Mouse (Mus musculus) heart, embryonic 16.5 days (tissue): Measurements from ENCODE around the gene Gm36864. TPM values are rescaled to one million over a fixed set of nuclear protein-coding genes. Genes with fewer than 3 reads are reported as not detected.

Source experiments
- ATAC-seq: fragments of 200-750 bp; cut with Nextera tagmentation; replicated peaks from 2 replicates; pipeline ENCODE4 v1.8.0; 2017; ENCODE audit warnings: moderate number of reproducible peaks; ENCODE audit not compliant: insufficient read depth, low FRiP score; ENCODE audit errors: extremely low read depth
- H3K27ac ChIP-seq: fragments of 300-500 bp; sonication (generic); 2 replicates; pipeline ENCODE4 v1.5.1; 2014; ENCODE audit warnings: mild to moderate bottlenecking, low read length, control low read depth, moderate library complexity
- H3K27me3 ChIP-seq: fragments of 300-500 bp; sonication (generic); 2 replicates; pipeline ENCODE4 v1.6.1; 2014; ENCODE audit warnings: low read length, mixed read lengths; ENCODE audit not compliant: control insufficient read depth, insufficient read depth
- H3K36me3 ChIP-seq: fragments of 300-500 bp; sonication (generic); 2 replicates; pipeline ENCODE4 v1.6.1; 2014; ENCODE audit not compliant: control insufficient read depth, insufficient read depth
- H3K4me1 ChIP-seq: fragments of 300-500 bp; sonication (generic); 2 replicates; pipeline ENCODE4 v1.6.1; 2014; ENCODE audit warnings: low read length, mixed read lengths; ENCODE audit not compliant: control insufficient read depth, insufficient read depth
- H3K4me2 ChIP-seq: fragments of 300-500 bp; sonication (generic); 2 replicates; pipeline ENCODE4 v1.6.1; 2014; ENCODE audit warnings: low read depth, mild to moderate bottlenecking, control low read depth, low read length
- H3K4me3 ChIP-seq: fragments of 300-500 bp; sonication (generic); 2 replicates; pipeline ENCODE4 v1.5.1; 2014; ENCODE audit warnings: mild to moderate bottlenecking, control low read depth, low read length
- H3K9ac ChIP-seq: fragments of 300-500 bp; sonication (generic); 2 replicates; pipeline ENCODE4 v1.6.1; 2014; ENCODE audit warnings: low read length, control low read depth
- H3K9me3 ChIP-seq: fragments of 300-500 bp; sonication (generic); replicated peaks from 2 replicates; pipeline ENCODE4 v1.6.1; 2016; ENCODE audit warnings: low read length; ENCODE audit not compliant: control insufficient read depth
- WGBS: fragments of 180-500 bp; shearing (Covaris S2); extraction: QIAGEN DNeasy Blood & Tissue Kit; methylation state at CpG from one replicate; pipeline ENCODE4 v1.1.7; 2014; 5-methylcytosine and 5-hydroxymethylcytosine counted together
- polyA plus RNA-seq: library from polyadenylated mRNA; unstranded; fragments of >200 nt; fragmentation: Nextera tagmentation; extraction: Ambion mirVana; gene quantifications from 2 replicates; pipeline ENCODE4 v1.2.1, GENCODE M21; 2015

Gene Gm36864
- polyA plus RNA-seq, 1 experiment from 2014 or later, result not detected

DNA sequence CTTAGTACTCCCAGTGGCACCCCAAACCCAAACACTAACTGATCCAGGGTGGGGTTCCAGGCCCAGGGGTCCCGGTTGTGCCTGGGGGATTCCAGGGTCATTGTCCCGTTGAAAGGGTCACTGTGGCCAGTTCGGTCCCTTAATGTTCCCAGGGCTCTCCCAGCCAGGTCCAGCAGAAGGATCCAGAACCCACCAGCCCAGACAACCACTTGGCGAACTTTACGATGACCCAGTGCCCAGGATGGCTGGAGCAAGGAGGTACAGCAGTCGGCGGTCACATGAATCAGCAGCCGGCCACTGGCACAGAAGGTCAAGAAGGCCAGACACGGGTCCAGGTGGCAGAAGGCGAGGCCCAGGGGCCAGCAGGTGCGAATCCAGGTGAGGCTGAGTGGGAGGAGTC, 32.1 kb downstream of the Gm36864 start:
- 73% methylated on average over 11 of the region's 11 CpGs for WGBS
- Histone ChIP-seq H3K9me3 (no peaks in the 10 kb centered on the region; the same call in 1 of the 2 replicates), H3K27ac (no peak overlapping the region), H3K9ac (no peak overlapping the region), H3K36me3 (no peaks in the 10 kb centered on the region), H3K27me3 (peaks cover 20% of the 10 kb centered on the region), H3K4me3 (no peak overlapping the region), H3K4me2 (no peak overlapping the region), H3K4me1 (0 out of 2 replicates have a peak, but pooled peaks cover under 1% of the 10 kb centered on the region)
- no peak for ATAC-seq

DNA sequence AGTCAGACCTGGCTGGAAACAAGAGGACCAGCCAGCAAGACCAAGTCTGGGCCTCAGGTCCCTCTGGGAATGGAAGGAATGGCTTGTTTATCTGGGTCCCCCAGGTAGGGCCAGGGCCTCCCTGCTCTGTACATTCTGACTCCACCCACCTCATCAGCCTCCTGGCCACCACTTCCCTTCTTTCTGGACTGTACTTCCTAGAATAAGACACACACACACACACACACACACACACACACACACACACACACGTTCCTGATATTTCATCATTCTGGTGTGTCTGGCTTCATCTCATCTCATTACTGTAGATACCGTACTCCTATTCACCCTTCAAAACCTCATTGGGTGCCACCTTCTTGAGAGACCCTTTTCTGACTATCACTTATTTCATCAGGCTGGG, 33.4 kb downstream of the Gm36864 start:
- H3K9me3 ChIP-seq, result no peaks in the 10 kb centered on the region; the same call in 1 of the 2 replicates
- H3K4me3 ChIP-seq, result no peak overlapping the region
- peaks cover 21% of the 10 kb centered on the region for H3K27me3 ChIP-seq
- no peak overlapping the region for H3K27ac ChIP-seq
- no peak for ATAC-seq
- H3K4me1 ChIP-seq, result no peaks in the 10 kb centered on the region
- WGBS, result 73% methylated on average over 2 of the region's 2 CpGs
- no peaks in the 10 kb centered on the region for H3K36me3 ChIP-seq
- H3K9ac ChIP-seq, result no peak overlapping the region
- no peak overlapping the region for H3K4me2 ChIP-seq

DNA sequence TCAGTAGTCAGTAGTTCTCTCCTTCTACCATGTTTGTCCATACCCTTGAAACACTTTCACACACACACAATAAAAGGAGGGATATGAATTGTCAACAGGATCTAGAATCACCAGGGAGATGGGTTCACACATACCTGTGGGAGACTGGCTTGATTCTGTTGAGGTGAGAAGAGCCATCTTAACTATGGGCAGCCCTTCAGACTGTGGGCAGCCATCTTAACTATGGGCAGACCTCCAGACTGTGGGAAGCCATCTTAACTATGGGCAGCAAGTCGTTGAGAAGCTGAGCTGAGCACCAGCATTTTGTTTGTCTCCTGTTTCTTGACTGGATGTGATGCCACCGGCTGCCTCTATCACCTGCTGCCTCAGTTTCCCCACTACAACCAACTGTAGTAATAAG, 35.3 kb downstream of the Gm36864 start:
- no peak overlapping the region for H3K4me2 ChIP-seq
- 65% methylated on average over 2 of the region's 2 CpGs for WGBS
- peaks cover 21% of the 10 kb centered on the region for H3K27me3 ChIP-seq

DNA sequence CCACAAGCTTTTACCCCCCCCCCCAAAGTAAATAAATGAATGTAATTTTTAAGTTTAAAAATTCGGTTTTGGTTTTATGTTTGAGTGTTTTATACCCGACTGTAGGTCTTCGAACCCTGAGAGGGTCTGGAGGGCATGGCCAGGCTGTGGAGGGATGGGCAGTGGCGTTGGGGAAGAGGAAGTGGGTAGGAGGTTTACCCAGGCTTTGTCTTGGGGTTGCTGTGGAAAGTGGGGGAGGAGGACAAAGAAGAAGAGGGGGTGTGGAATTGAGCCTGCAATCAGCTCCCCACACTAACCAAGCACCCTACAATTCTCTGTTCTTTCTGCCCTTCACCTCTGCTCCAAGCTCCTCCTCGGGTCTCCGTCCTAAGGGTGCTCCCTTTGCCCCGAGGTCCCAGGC, 36.6 kb downstream of the Gm36864 start:
- H3K4me2 ChIP-seq, result no peak overlapping the region
- 77% methylated on average over 7 of the region's 7 CpGs for WGBS
- peaks cover 21% of the 10 kb centered on the region for H3K27me3 ChIP-seq
- no peak overlapping the region for H3K27ac ChIP-seq
- no peaks in the 10 kb centered on the region for H3K36me3 ChIP-seq
- H3K9ac ChIP-seq, result no peak overlapping the region
- no peak for ATAC-seq
- no peaks in the 10 kb centered on the region for H3K4me1 ChIP-seq
- H3K9me3 ChIP-seq, result no peaks in the 10 kb centered on the region; the same call in 1 of the 2 replicates
- no peak overlapping the region for H3K4me3 ChIP-seq

More for the DNA sequence above, 35.3 kb downstream of the Gm36864 start:
- no peaks in the 10 kb centered on the region for H3K36me3 ChIP-seq
- H3K9me3 ChIP-seq, result no peaks in the 10 kb centered on the region; the same call in 1 of the 2 replicates
- no peak overlapping the region for H3K9ac ChIP-seq
- no peaks in the 10 kb centered on the region for H3K4me1 ChIP-seq
- no peak for ATAC-seq
- H3K27ac ChIP-seq, result no peak overlapping the region
- H3K4me3 ChIP-seq, result no peak overlapping the region

DNA sequence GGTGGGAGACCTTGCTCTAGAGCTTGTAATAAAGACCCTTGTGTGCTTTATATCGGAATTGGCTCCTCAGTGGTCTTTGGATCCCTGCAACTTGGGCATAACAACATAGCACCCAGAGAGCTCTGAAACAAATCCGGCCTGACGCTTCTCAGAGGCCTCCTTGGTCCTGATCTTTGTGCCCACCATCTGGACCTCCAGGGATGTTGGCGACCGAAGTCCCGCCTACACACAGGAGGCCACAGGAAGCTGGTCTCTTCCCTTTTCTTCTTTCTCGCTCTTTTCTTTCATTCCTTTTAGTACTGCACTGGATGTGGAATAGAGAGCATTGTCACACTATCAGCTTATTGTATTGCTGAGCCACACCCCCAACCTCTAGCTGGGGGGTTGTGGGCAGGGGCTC, 37.5 kb downstream of the Gm36864 start:
- no peak overlapping the region for H3K4me2 ChIP-seq
- no peak overlapping the region for H3K27ac ChIP-seq
- H3K9me3 ChIP-seq, result no peaks in the 10 kb centered on the region; the same call in none of the 2 replicates
- 67% methylated on average over 7 of the region's 7 CpGs for WGBS
- H3K36me3 ChIP-seq, result no peaks in the 10 kb centered on the region
- H3K27me3 ChIP-seq, result peaks cover 19% of the 10 kb centered on the region
- no peaks in the 10 kb centered on the region for H3K4me1 ChIP-seq
- no peak overlapping the region for H3K9ac ChIP-seq
- no peak for ATAC-seq
- no peak overlapping the region for H3K4me3 ChIP-seq

DNA sequence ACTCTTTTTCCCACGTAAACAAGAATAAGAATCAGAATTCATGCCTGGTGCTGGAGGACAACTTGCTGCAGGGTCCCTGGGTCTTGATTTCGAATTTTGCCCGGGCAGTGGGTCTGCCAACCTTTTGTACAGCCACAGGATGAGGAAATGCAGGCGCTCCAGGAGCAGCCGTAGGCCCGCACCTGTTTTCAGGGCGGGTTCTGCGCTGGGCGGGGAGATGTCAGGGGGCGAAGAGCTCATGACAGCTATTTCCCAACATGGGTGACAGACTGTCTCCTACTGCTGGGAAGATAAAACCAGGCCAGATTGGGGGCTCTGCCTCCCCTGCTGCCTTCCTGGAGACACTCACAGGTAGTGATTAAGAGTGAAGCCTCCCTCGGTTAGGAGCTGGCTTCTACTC, 38.1 kb downstream of the Gm36864 start:
- WGBS, result 26% methylated on average over 11 of the region's 11 CpGs
- Histone ChIP-seq H3K9me3 (no peaks in the 10 kb centered on the region; the same call in none of the 2 replicates), H3K9ac (no peak overlapping the region), H3K36me3 (no peaks in the 10 kb centered on the region), H3K4me2 (no peak overlapping the region), H3K4me1 (no peaks in the 10 kb centered on the region), H3K4me3 (no peak overlapping the region), H3K27me3 (peaks cover 19% of the 10 kb centered on the region), H3K27ac (no peak overlapping the region)
- no peak for ATAC-seq

DNA sequence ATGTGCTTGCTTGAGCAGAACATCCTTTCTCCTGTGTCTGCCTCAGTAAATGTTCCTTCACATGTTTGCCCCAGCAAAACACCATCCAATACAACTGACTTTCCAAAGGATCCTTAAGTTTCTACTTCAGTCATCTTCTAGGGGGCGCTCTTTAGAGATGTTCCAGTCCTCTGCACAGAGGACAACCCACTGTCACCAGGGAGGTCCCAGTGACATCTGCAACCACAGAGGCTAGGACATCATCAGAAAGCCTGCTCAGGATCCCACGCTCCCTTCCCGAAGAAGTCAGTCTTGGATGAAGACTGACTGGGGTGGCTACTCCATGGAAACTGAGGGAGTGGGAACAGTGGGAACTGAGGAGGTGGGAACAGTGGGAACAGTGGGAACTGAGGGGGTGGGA, 39.6 kb downstream of the Gm36864 start:
- Histone ChIP-seq H3K27ac (no peak overlapping the region), H3K9ac (no peak overlapping the region), H3K4me3 (no peak overlapping the region), H3K36me3 (no peaks in the 10 kb centered on the region), H3K9me3 (no peaks in the 10 kb centered on the region; the same call in none of the 2 replicates), H3K4me1 (no peaks in the 10 kb centered on the region), H3K27me3 (peaks cover 19% of the 10 kb centered on the region), H3K4me2 (no peak overlapping the region)
- no peak for ATAC-seq
- 75% methylated on average over 3 of the region's 3 CpGs for whole genome bisulfite sequencing

DNA sequence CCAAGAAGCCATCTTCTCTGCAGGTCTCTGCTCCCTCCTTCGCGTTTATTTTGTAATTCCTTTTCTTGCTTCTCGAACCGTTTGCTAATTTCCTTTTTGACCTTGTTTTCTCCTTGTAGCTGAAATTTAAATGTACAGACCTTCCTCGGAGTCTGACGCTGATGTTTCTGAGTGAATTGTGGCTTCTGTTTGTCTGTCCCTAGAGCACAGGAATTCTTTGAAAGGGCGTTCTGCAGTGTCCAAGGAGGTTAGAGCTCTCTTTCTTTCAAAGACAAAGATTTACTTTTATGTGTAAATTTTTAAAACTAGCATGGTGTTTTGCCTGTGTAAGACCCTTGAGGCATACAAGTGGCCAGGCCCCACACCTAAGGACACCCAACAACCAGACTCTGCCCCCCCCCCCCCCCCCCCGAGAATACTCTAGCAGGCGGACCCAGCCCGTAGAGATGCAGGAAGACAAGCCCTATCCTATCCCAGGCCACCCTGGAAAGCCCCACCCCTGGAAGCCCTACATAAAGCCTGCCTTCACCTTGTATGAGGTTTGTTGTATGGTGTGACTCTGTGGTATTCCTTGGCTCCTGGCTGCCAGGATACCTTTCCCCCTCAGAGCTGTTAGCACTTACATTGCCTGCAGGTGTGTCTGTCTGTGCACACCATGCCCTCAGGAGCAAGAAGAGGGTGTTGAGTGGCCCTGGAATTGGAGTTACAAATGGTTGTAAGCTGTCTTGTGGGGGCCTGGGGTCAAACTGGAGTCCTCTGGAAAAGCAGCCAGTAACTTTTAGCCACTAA, 40.7 kb downstream of the Gm36864 start:
- Histone ChIP-seq H3K4me2 (no peak overlapping the region), H3K4me3 (no peak overlapping the region), H3K27me3 (peaks cover 19% of the 10 kb centered on the region), H3K4me1 (no peaks in the 10 kb centered on the region), H3K27ac (no peak overlapping the region), H3K9ac (no peak overlapping the region), H3K36me3 (no peaks in the 10 kb centered on the region), H3K9me3 (no peaks in the 10 kb centered on the region; the same call in 1 of the 2 replicates)
- WGBS, result 62% methylated on average over 10 of the region's 10 CpGs
- ATAC-seq, result no peak

DNA sequence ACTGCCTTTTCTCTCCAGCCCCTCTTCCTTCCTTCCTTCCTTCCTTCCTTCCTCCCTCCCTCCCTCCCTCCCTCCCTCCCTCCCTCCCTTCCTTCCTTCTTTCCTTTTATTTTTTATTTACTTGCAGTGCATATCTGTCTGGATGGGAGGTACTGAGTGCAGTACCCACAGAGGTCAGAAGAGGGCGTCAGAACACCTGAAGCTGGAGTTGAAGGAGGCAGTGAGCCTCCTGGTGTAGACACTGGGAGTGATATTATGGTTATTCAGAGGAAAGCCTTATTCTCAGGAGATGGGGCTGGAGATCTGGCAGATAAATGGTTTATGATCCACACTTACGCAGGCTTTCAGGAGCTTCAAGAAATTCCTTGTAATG, 41.3 kb downstream of the Gm36864 start:
- WGBS, result 44% methylated on average over 2 of the region's 2 CpGs
- Histone ChIP-seq H3K9ac (no peak overlapping the region), H3K9me3 (no peaks in the 10 kb centered on the region; the same call in 1 of the 2 replicates), H3K4me3 (no peak overlapping the region), H3K4me2 (no peak overlapping the region), H3K36me3 (no peaks in the 10 kb centered on the region), H3K27ac (no peak overlapping the region), H3K27me3 (peaks cover 19% of the 10 kb centered on the region), H3K4me1 (no peaks in the 10 kb centered on the region)
- no peak for ATAC-seq
